Mouse (Mus musculus) liver, embryonic 11.5 days (tissue): Measurements from ENCODE around the gene Cnih2. TPM values are rescaled to one million over a fixed set of nuclear protein-coding genes. Genes with fewer than 3 reads are reported as not detected.
"Not testable (repeated sequence)": the region's sequence is repeated elsewhere in the genome, so short reads cannot be mapped to it uniquely, and the experiment has no call there.

Source experiments
- ATAC-seq: fragments of 200-750 bp; cut with Nextera tagmentation; replicated peaks from 2 replicates; pipeline ENCODE4 v1.8.0; 2017; ENCODE audit warnings: moderate number of reproducible peaks, mild to moderate bottlenecking, moderate TSS enrichment, moderate library complexity; ENCODE audit not compliant: low FRiP score
- DNase-seq: peaks from one replicate; pipeline ENCODE4 v3.0.0-alpha.2; 2017; ENCODE audit warnings: low spot score
- H3K27ac ChIP-seq: fragments of 300-500 bp; sonication (generic); 2 replicates; pipeline ENCODE4 v1.5.1; 2014; ENCODE audit warnings: mild to moderate bottlenecking, low read depth, low read length, control low read depth
- H3K27me3 ChIP-seq: fragments of 300-500 bp; sonication (generic); replicated peaks from 2 replicates; pipeline ENCODE4 v1.6.1; 2014; ENCODE audit warnings: low read length, mixed read lengths; ENCODE audit not compliant: control insufficient read depth, insufficient read depth
- H3K36me3 ChIP-seq: fragments of 300-500 bp; sonication (generic); 2 replicates; pipeline ENCODE4 v1.6.1; 2014; ENCODE audit warnings: mild to moderate bottlenecking, low read length, moderate library complexity, mixed read lengths; ENCODE audit not compliant: control insufficient read depth, insufficient read depth
- H3K4me1 ChIP-seq: fragments of 300-500 bp; sonication (generic); replicated peaks from 2 replicates; pipeline ENCODE4 v1.6.1; 2014; ENCODE audit warnings: low read length, mixed read lengths; ENCODE audit not compliant: control insufficient read depth, insufficient read depth
- H3K4me2 ChIP-seq: fragments of 300-500 bp; sonication (generic); 2 replicates; pipeline ENCODE4 v1.6.1; 2014; ENCODE audit warnings: mild to moderate bottlenecking, control low read depth, moderate library complexity
- H3K4me3 ChIP-seq: fragments of 300-500 bp; sonication (generic); 2 replicates; pipeline ENCODE4 v1.5.1; 2014; ENCODE audit warnings: low read depth, low read length, control low read depth
- H3K9ac ChIP-seq: fragments of 300-500 bp; sonication (generic); 2 replicates; pipeline ENCODE4 v1.6.1; 2014; ENCODE audit warnings: low read depth, low read length, control low read depth
- H3K9me3 ChIP-seq: fragments of 300-500 bp; sonication (generic); 2 replicates; pipeline ENCODE4 v1.6.1; 2016; ENCODE audit warnings: low read length, inconsistent platforms, mixed read lengths; ENCODE audit not compliant: control insufficient read depth
- WGBS: fragments of 180-500 bp; shearing (Covaris S2); extraction: QIAGEN DNeasy Blood & Tissue Kit; methylation state at CpG from one replicate; pipeline ENCODE4 v1.1.7; 2014; 5-methylcytosine and 5-hydroxymethylcytosine counted together
- polyA plus RNA-seq: library from polyadenylated mRNA; unstranded; fragments of >200 nt; fragmentation: Nextera tagmentation; extraction: Ambion mirVana; gene quantifications from 2 replicates; pipeline ENCODE4 v1.2.1, GENCODE M21; 2014

Cnih2 gene
- polyA plus RNA-seq, 1 experiment from 2014 or later = 8.4 TPM

GRCm38 (mm10) chr19:5087884-5088728, 10.2 kb downstream of the Cnih2 start, which contains the start of gene Yif1a:
TSS of gene Yif1a (plus strand) at chr19:5088538.
- under 1% methylated on average over 58 of the region's 58 CpGs for WGBS
- peak within 1 kb of the TSS; percentile 68 for H3K27ac ChIP-seq
- H3K4me2 ChIP-seq = peak within 1 kb of the TSS; percentile 88
- peak within 1 kb of the TSS; percentile 79 for H3K4me3 ChIP-seq
- H3K4me1 ChIP-seq = peaks cover 14% of the 10 kb centered on the region
- peak; percentile 93 for ATAC-seq
- no peaks in the 10 kb centered on the region for H3K9me3 ChIP-seq
- H3K36me3 ChIP-seq = peaks cover 9% of the 10 kb centered on the region
- H3K9ac ChIP-seq = peak within 1 kb of the TSS; percentile 79
- DNase-seq = peak; percentile 93
- peaks cover 34% of the 10 kb centered on the region for H3K27me3 ChIP-seq

GRCm38 (mm10) chr19:5086533-5086932, 11.8 kb downstream of the Cnih2 start:
- H3K9ac ChIP-seq, ATAC-seq, H3K4me3 ChIP-seq, DNase-seq, H3K4me2 ChIP-seq, H3K9me3 ChIP-seq, H3K27ac ChIP-seq, H3K36me3 ChIP-seq: not testable (repeated sequence)
- Histone ChIP-seq H3K4me1 (peaks cover 14% of the 10 kb centered on the region), H3K27me3 (peaks cover 50% of the 10 kb centered on the region)
- WGBS = 45% methylated on average over 4 of the region's 4 CpGs

- Histone ChIP-seq H3K4me1 (peaks cover 14% of the 10 kb centered on the region), H3K9ac (no peak within 1 kb of the TSS), H3K9me3 (no peaks in the 10 kb centered on the region), H3K4me2 (peak within 1 kb of the TSS; percentile 71), H3K27me3 (peaks cover 62% of the 10 kb centered on the region), H3K36me3 (peaks cover under 1% of the 10 kb centered on the region; the same call in 1 of the 2 replicates), H3K27ac (no peak within 1 kb of the TSS), H3K4me3 (peak within 1 kb of the TSS; percentile 54)
- WGBS = 1% methylated on average over 69 of the region's 69 CpGs
- DNase-seq (peak; percentile 37), ATAC-seq (no peak)
These were observed 13.0 kb downstream of the Cnih2 start, which contains the start of gene Tmem151a for GRCm38 (mm10) chr19:5085145-5085863. TSS of gene Tmem151a (minus strand) at chr19:5085531.

- no peak for DNase-seq
- Histone ChIP-seq H3K27me3 (peaks cover 67% of the 10 kb centered on the region), H3K4me3 (peak overlapping the region; percentile 54), H3K4me1 (peaks cover 14% of the 10 kb centered on the region), H3K9ac (no peak overlapping the region), H3K9me3 (no peaks in the 10 kb centered on the region), H3K4me2 (peak overlapping the region; percentile 71), H3K27ac (no peak overlapping the region), H3K36me3 (no peaks in the 10 kb centered on the region)
- no peak for ATAC-seq
- WGBS = 5% methylated on average over 15 of the region's 15 CpGs
These were observed 13.5 kb downstream of the Cnih2 start for GRCm38 (mm10) chr19:5084834-5085144.

GRCm38 (mm10) chr19:5083961-5084833, 14.1 kb downstream of the Cnih2 start:
- H3K4me2 ChIP-seq = peak overlapping the region; percentile 71
- DNase-seq (peak; percentile 31), ATAC-seq (no peak)
- no peak overlapping the region for H3K9ac ChIP-seq
- WGBS = 63% methylated on average over 3 of the region's 3 CpGs
- H3K9me3 ChIP-seq = no peaks in the 10 kb centered on the region
- no peak overlapping the region for H3K27ac ChIP-seq
- H3K4me3 ChIP-seq = peak overlapping the region; percentile 54
- peaks cover 12% of the 10 kb centered on the region for H3K4me1 ChIP-seq
- H3K36me3 ChIP-seq = no peaks in the 10 kb centered on the region
- H3K27me3 ChIP-seq = peaks cover 68% of the 10 kb centered on the region

- Histone ChIP-seq H3K27me3 (peaks cover 71% of the 10 kb centered on the region), H3K9me3 (no peaks in the 10 kb centered on the region), H3K4me1 (peaks cover 6% of the 10 kb centered on the region), H3K4me3 (no peak overlapping the region), H3K4me2 (no peak overlapping the region), H3K36me3 (no peaks in the 10 kb centered on the region), H3K9ac (no peak overlapping the region), H3K27ac (no peak overlapping the region)
- DNase-seq (no peak), ATAC-seq (no peak)
- 52% methylated on average over 24 of the region's 24 CpGs for WGBS
These were observed 15.7 kb downstream of the Cnih2 start for GRCm38 (mm10) chr19:5082596-5082995.

- DNase-seq = peak; percentile 32
- Histone ChIP-seq H3K27me3 (peaks cover 71% of the 10 kb centered on the region), H3K27ac (no peak overlapping the region), H3K4me3 (no peak overlapping the region), H3K4me1 (peaks cover 4% of the 10 kb centered on the region; the same call in 1 of the 2 replicates), H3K36me3 (no peaks in the 10 kb centered on the region), H3K9me3 (no peaks in the 10 kb centered on the region), H3K4me2 (no peak overlapping the region), H3K9ac (no peak overlapping the region)
- 55% methylated on average over 18 of the region's 18 CpGs for WGBS
- no peak for ATAC-seq
These were observed 16.3 kb downstream of the Cnih2 start for GRCm38 (mm10) chr19:5082005-5082404.

GRCm38 (mm10) chr19:5079279-5079678, 19.0 kb downstream of the Cnih2 start:
- Histone ChIP-seq H3K4me3 (no peak overlapping the region), H3K27ac (no peak overlapping the region), H3K27me3 (peaks cover 52% of the 10 kb centered on the region), H3K36me3 (no peaks in the 10 kb centered on the region), H3K4me2 (no peak overlapping the region), H3K9ac (no peak overlapping the region), H3K9me3 (no peaks in the 10 kb centered on the region), H3K4me1 (no peaks in the 10 kb centered on the region)
- WGBS = 88% methylated on average over 1 of the region's 1 CpGs
- ATAC-seq (no peak), DNase-seq (no peak)
